Mouse (Mus musculus) A20 (cell line): ENCODE data around the gene Ubp1.

Source experiments
- DNase-seq: peaks from one replicate; pipeline ENCODE4 v3.0.0-alpha.2; 2011; ENCODE audit warnings: low read depth, low spot score

Ubp1 gene

GRCm38 (mm10) chr9:114014034-114014433 lies 83.3 kb downstream of the Ubp1 start:
- no peak for DNase-seq

GRCm38 (mm10) chr9:114015724-114016123 lies 85.0 kb downstream of the Ubp1 start:
- peak; percentile 47 for DNase-seq

- no peak for DNase-seq
Measured at GRCm38 (mm10) chr9:114016402-114016801, 85.7 kb downstream of the Ubp1 start.

DNA sequence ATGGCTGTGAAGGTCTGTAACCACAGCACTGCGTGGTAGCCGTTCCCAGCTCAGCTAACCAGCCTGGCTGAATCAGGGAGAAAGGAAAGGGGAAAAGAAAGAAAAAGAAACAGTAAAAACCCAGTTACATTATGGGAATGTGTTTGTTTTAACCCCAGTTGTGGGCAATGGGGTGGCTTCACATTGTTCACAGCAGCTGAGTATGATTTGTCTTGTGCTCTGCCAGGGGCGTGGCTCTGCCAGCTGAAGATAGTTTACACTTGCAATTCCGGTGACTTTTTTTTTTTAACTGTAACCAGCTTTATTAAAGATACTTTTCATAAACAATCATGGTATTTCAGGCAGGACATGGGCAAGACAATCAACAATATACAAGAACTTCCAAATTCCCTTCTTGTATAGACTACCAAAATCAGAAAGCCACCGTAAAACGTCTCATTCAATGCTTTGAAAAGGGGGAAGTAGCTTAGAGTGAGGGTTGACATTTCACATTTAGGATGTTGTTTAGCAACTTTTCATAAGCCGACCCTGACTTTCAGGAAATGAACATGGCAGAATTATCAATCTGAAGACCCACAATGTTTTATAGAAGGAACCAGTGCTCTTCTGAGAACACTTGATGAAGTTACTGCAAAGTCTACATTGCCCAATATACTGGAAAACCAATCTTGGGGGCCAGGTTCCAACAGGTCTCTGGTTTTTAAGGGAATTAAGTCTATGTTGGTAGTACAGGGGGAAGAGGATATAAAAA lies 88.5 kb downstream of the Ubp1 start:
- no peak for DNase-seq

DNA sequence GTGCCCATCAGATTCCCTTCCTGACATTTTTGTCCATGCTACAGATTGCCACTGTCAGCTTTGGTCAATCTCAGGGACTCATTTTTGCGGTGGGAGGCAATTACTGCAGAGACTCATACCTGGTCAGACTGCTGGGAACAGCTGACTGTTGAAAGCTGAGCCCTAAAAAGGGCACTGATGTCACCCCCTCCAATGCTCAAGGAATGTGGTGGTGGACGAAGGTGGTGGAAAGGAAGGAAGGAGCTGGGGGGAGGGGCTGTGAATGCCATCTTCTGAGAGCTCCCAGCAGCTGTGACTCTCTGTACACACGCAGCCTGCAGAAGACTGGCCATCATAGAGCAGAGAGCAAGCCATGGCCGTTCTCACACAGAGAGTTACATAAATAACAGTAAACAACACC lies 91.4 kb downstream of the Ubp1 start:
- DNase-seq, result no peak

GRCm38 (mm10) chr9:114025182-114025581 lies 94.4 kb downstream of the Ubp1 start:
- DNase-seq, result no peak

- no peak for DNase-seq
Measured at GRCm38 (mm10) chr9:114025846-114026245, 95.1 kb downstream of the Ubp1 start.

DNA sequence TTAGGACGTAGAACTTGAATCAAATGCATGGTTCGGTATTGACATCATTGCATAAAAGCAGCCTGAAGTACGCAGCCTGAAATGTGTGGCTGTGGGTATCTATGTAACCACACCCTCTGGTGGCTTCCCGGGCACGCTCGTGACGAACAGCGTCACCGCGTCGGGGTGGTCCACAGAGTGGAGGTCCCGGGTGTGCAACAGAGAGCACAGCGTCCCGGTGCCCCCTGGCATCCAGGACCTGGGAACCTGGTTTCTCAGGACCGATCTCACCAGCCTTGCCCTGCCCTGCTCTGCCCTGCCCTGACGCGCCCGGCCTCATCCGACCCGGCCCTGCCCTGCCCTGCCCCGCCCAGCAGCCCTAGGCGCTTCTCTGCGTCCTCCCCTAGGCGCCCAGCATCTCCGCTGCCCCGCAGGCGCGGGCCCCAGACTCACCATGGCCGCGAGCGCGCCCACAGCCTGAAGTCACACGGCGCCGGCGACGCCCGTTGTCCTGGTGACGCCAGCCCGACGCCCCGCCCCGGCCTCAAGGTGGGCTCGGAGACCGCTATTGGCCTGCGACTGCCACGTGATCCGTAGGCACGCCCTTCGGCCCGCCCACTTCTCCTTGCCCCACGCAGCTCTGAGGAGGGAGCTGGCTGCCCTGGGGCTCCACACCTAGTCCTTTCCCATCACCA lies 95.7 kb downstream of the Ubp1 start:
- DNase-seq, result peak; percentile 91
